Mouse (Mus musculus) heart, embryonic 15.5 days (tissue): ENCODE data around the gene Taf1c. TPM values are rescaled to one million over a fixed set of nuclear protein-coding genes. Genes with fewer than 3 reads are reported as not detected.

Experiments used
- ATAC-seq: fragments of 200-750 bp; cut with Nextera tagmentation; replicated peaks from 2 replicates; pipeline ENCODE4 v1.8.0; 2017; ENCODE audit warnings: low read depth, moderate TSS enrichment; ENCODE audit not compliant: insufficient number of reproducible peaks, insufficient read depth, low FRiP score
- H3K27ac ChIP-seq: fragments of 300-500 bp; sonication (generic); 2 replicates; pipeline ENCODE4 v1.5.1; 2015; ENCODE audit warnings: mild to moderate bottlenecking, inconsistent platforms
- H3K27me3 ChIP-seq: fragments of 300-500 bp; sonication (generic); 2 replicates; pipeline ENCODE4 v1.6.1; 2015; ENCODE audit warnings: inconsistent platforms
- H3K36me3 ChIP-seq: fragments of 300-500 bp; sonication (generic); 2 replicates; pipeline ENCODE4 v1.6.1; 2015; ENCODE audit warnings: mild to moderate bottlenecking, inconsistent platforms
- H3K4me1 ChIP-seq: fragments of 300-500 bp; sonication (generic); replicated peaks from 2 replicates; pipeline ENCODE4 v1.6.1; 2015; ENCODE audit warnings: inconsistent platforms
- H3K4me2 ChIP-seq: fragments of 300-500 bp; sonication (generic); 2 replicates; pipeline ENCODE4 v1.6.1; 2015; ENCODE audit warnings: inconsistent platforms, mild to moderate bottlenecking, moderate library complexity
- H3K4me3 ChIP-seq: fragments of 300-500 bp; sonication (generic); 2 replicates; pipeline ENCODE4 v1.5.1; 2015; ENCODE audit warnings: mild to moderate bottlenecking, inconsistent platforms
- H3K9ac ChIP-seq: fragments of 300-500 bp; sonication (generic); 2 replicates; pipeline ENCODE4 v1.6.1; 2015; ENCODE audit warnings: mild to moderate bottlenecking, inconsistent platforms
- H3K9me3 ChIP-seq: fragments of 300-500 bp; sonication (generic); replicated peaks from 2 replicates; pipeline ENCODE4 v1.6.1; 2016; ENCODE audit warnings: inconsistent platforms
- WGBS: fragments of 180-500 bp; shearing (Covaris S2); methylation state at CpG from one replicate; pipeline ENCODE4 v1.1.7; 2015; ENCODE audit warnings: mixed read lengths; 5-methylcytosine and 5-hydroxymethylcytosine counted together
- polyA plus RNA-seq: library from polyadenylated mRNA; unstranded; fragments of >200 nt; fragmentation: Nextera tagmentation; extraction: Ambion mirVana; gene quantifications from 2 replicates; pipeline ENCODE4 v1.2.1, GENCODE M21; 2015

Gene Taf1c
- polyA plus RNA-seq, 1 experiment from 2014 or later = 4.1 TPM

- Histone ChIP-seq H3K4me2 (no peak overlapping the region), H3K27me3 (peaks cover 17% of the 10 kb centered on the region), H3K36me3 (peaks cover 7% of the 10 kb centered on the region), H3K4me1 (peaks cover 14% of the 10 kb centered on the region), H3K27ac (no peak overlapping the region), H3K9ac (no peak overlapping the region), H3K4me3 (no peak overlapping the region), H3K9me3 (no peaks in the 10 kb centered on the region)
- no peak for ATAC-seq
- WGBS = 73% methylated on average over 4 of the region's 4 CpGs
Measured at GRCm38 (mm10) chr8:119572411-119572810, 32.6 kb downstream of the Taf1c start.

GRCm38 (mm10) chr8:119571135-119571534 lies 33.9 kb downstream of the Taf1c start:
- Histone ChIP-seq H3K27ac (no peak overlapping the region), H3K9ac (no peak overlapping the region), H3K27me3 (peaks cover 7% of the 10 kb centered on the region), H3K9me3 (no peaks in the 10 kb centered on the region), H3K36me3 (peaks cover 15% of the 10 kb centered on the region), H3K4me2 (no peak overlapping the region), H3K4me3 (no peak overlapping the region), H3K4me1 (peaks cover 14% of the 10 kb centered on the region)
- ATAC-seq = no peak
- WGBS = 82% methylated on average over 6 of the region's 6 CpGs

GRCm38 (mm10) chr8:119569881-119570280 lies 35.1 kb downstream of the Taf1c start:
- ATAC-seq = no peak
- H3K27ac ChIP-seq = no peak overlapping the region

GRCm38 (mm10) chr8:119568951-119569350 lies 36.1 kb downstream of the Taf1c start:
- Histone ChIP-seq H3K9ac (no peak overlapping the region), H3K4me2 (no peak overlapping the region)
- ATAC-seq = no peak

More at GRCm38 (mm10) chr8:119569881-119570280, 35.1 kb downstream of the Taf1c start:
- Histone ChIP-seq H3K4me2 (no peak overlapping the region), H3K4me1 (peaks cover 9% of the 10 kb centered on the region), H3K27me3 (no peaks in the 10 kb centered on the region), H3K4me3 (no peak overlapping the region), H3K9me3 (no peaks in the 10 kb centered on the region), H3K36me3 (peaks cover 27% of the 10 kb centered on the region), H3K9ac (no peak overlapping the region)
- WGBS = 45% methylated on average over 4 of the region's 4 CpGs

GRCm38 (mm10) chr8:119568251-119568650 lies 36.8 kb downstream of the Taf1c start:
- H3K4me1 ChIP-seq = no peaks in the 10 kb centered on the region
- H3K9me3 ChIP-seq = no peaks in the 10 kb centered on the region
- H3K9ac ChIP-seq = no peak overlapping the region
- no peaks in the 10 kb centered on the region for H3K27me3 ChIP-seq
- no peak overlapping the region for H3K4me2 ChIP-seq
- WGBS = 86% methylated on average over 9 of the region's 9 CpGs
- no peak overlapping the region for H3K27ac ChIP-seq
- ATAC-seq = no peak
- H3K36me3 ChIP-seq = peaks cover 41% of the 10 kb centered on the region
- H3K4me3 ChIP-seq = no peak overlapping the region

More at GRCm38 (mm10) chr8:119568951-119569350, 36.1 kb downstream of the Taf1c start:
- no peak overlapping the region for H3K27ac ChIP-seq
- no peaks in the 10 kb centered on the region for H3K27me3 ChIP-seq
- peaks cover 35% of the 10 kb centered on the region for H3K36me3 ChIP-seq
- H3K4me3 ChIP-seq = no peak overlapping the region
- H3K4me1 ChIP-seq = peaks cover 5% of the 10 kb centered on the region
- no peaks in the 10 kb centered on the region for H3K9me3 ChIP-seq
- 66% methylated on average over 7 of the region's 7 CpGs for WGBS

GRCm38 (mm10) chr8:119566367-119566766 lies 38.7 kb downstream of the Taf1c start:
- H3K9ac ChIP-seq = no peak overlapping the region
- no peaks in the 10 kb centered on the region for H3K4me1 ChIP-seq
- H3K36me3 ChIP-seq = peaks cover 52% of the 10 kb centered on the region
- no peak overlapping the region for H3K4me3 ChIP-seq
- H3K4me2 ChIP-seq = no peak overlapping the region
- no peaks in the 10 kb centered on the region for H3K9me3 ChIP-seq
- 57% methylated on average over 11 of the region's 11 CpGs for WGBS
- no peak overlapping the region for H3K27ac ChIP-seq
- ATAC-seq = no peak
- no peaks in the 10 kb centered on the region for H3K27me3 ChIP-seq

GRCm38 (mm10) chr8:119563849-119564251 lies 41.2 kb downstream of the Taf1c start:
- Histone ChIP-seq H3K36me3 (peaks cover 52% of the 10 kb centered on the region), H3K27me3 (no peaks in the 10 kb centered on the region), H3K4me2 (no peak overlapping the region), H3K4me3 (no peak overlapping the region), H3K9ac (no peak overlapping the region), H3K9me3 (no peaks in the 10 kb centered on the region), H3K27ac (no peak overlapping the region), H3K4me1 (peaks cover 6% of the 10 kb centered on the region)
- WGBS = 85% methylated on average over 14 of the region's 14 CpGs
- no peak for ATAC-seq

GRCm38 (mm10) chr8:119559402-119559720 lies 45.7 kb downstream of the Taf1c start:
- Histone ChIP-seq H3K4me3 (peak overlapping the region; percentile 96; the same call in 1 of the 2 replicates), H3K27ac (peak overlapping the region; percentile 65), H3K27me3 (no peaks in the 10 kb centered on the region), H3K9ac (0 out of 2 replicates have a peak overlapping the region, but pooled peaks have one; percentile 56), H3K36me3 (peaks cover 21% of the 10 kb centered on the region; the same call in 1 of the 2 replicates), H3K9me3 (no peaks in the 10 kb centered on the region), H3K4me1 (peaks cover 21% of the 10 kb centered on the region), H3K4me2 (peak overlapping the region; percentile 65)
- ATAC-seq = no peak
- 85% methylated on average over 6 of the region's 6 CpGs for WGBS

- peaks cover 24% of the 10 kb centered on the region for H3K4me1 ChIP-seq
- H3K4me3 ChIP-seq = peak within 1 kb of the TSS; percentile 96
- H3K36me3 ChIP-seq = peaks cover 16% of the 10 kb centered on the region; the same call in 1 of the 2 replicates
- peak; percentile 99 for ATAC-seq
- H3K27ac ChIP-seq = peak within 1 kb of the TSS; percentile 92
- H3K27me3 ChIP-seq = no peaks in the 10 kb centered on the region
- H3K4me2 ChIP-seq = peak within 1 kb of the TSS; percentile 68
- WGBS = 5% methylated on average over 63 of the region's 63 CpGs
- peak within 1 kb of the TSS; percentile 97 for H3K9ac ChIP-seq
- H3K9me3 ChIP-seq = no peaks in the 10 kb centered on the region
Measured at GRCm38 (mm10) chr8:119558603-119559401, 46.2 kb downstream of the Taf1c start, which contains the start of gene Mbtps1. Gene Mbtps1, minus strand, starts transcription at chr8:119558735.

- Histone ChIP-seq H3K4me3 (peak overlapping the region; percentile 96), H3K4me1 (peaks cover 29% of the 10 kb centered on the region), H3K36me3 (peaks cover 9% of the 10 kb centered on the region; the same call in 1 of the 2 replicates), H3K27ac (peak overlapping the region; percentile 92), H3K27me3 (no peaks in the 10 kb centered on the region), H3K4me2 (peak overlapping the region; percentile 68), H3K9me3 (no peaks in the 10 kb centered on the region), H3K9ac (peak overlapping the region; percentile 97)
- peak; percentile 91 for ATAC-seq
- under 1% methylated on average over 55 of the region's 55 CpGs for WGBS
Measured at GRCm38 (mm10) chr8:119557821-119558602, 47.0 kb downstream of the Taf1c start.

GRCm38 (mm10) chr8:119557132-119557531 lies 47.9 kb downstream of the Taf1c start:
- Histone ChIP-seq H3K4me2 (peak overlapping the region; percentile 68), H3K9me3 (no peaks in the 10 kb centered on the region), H3K27ac (no peak overlapping the region), H3K4me1 (peaks cover 31% of the 10 kb centered on the region), H3K4me3 (peak overlapping the region; percentile 96), H3K36me3 (peaks cover 3% of the 10 kb centered on the region; the same call in 1 of the 2 replicates), H3K9ac (peak overlapping the region; percentile 97), H3K27me3 (no peaks in the 10 kb centered on the region)
- 72% methylated on average over 9 of the region's 9 CpGs for WGBS
- no peak for ATAC-seq
